Mouse (Mus musculus): ENCODE measurements around the gene Ggta1.

GRCm38 (mm10) chr2:35370686-35371085, 92.3 kb downstream of the Ggta1 start:
- TF ChIP-seq POLR2A (IDR thresholded peaks at IDR 0.05; ENCODE audit: insufficient read depth, low read depth, low read length) = no peak
- no peak for TF ChIP-seq CTCF (IDR thresholded peaks at IDR 0.05; ENCODE audit: insufficient read depth, low read depth, low read length)
